Mouse (Mus musculus) retina, adult 2 months (tissue): ENCODE measurements at regions not wholly inside any gene's neighbourhood (a gene's known extent, or its start where the extent isn't known, plus 50 kb on each side); places are given as distances from the start of the nearest gene placed in this dataset.

Experiments used
- DNase-seq: peaks from one replicate; pipeline ENCODE4 v3.0.0-alpha.2; 2012; ENCODE audit warnings: low read depth, low spot score

DNA sequence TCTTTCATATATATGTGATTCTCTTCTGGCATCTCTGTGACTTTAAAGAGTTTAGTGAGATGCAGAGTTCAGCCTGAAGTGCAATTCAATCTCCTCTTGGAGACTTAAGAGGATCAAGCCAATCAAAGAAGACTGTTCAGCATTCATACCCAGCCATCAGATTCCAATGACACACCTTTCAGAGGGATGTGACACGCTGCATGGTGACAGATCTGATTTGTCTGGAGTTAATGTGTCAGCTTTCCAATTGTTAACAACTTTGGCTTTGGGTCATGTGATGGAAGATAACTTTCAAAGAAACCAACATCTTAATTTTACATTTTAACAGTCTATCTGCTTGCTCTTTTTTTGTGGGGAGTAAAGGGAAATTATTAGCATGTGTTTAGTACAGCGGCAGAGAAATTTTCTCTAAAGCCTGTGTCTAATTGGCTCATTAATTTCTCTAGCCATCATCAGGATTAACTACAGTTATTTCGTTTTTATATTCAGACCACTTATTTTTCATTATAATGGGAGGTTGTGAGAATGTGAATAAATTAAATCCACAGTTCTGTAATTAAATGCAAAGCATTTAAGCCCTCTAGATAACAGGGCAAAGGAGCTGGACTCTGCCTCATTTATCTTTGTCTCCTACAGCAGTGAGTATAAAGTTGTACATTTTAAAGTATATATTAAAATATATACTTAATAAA is 108.2 kb upstream of the Adamts5 start:
- DNase-seq: no peak

DNA sequence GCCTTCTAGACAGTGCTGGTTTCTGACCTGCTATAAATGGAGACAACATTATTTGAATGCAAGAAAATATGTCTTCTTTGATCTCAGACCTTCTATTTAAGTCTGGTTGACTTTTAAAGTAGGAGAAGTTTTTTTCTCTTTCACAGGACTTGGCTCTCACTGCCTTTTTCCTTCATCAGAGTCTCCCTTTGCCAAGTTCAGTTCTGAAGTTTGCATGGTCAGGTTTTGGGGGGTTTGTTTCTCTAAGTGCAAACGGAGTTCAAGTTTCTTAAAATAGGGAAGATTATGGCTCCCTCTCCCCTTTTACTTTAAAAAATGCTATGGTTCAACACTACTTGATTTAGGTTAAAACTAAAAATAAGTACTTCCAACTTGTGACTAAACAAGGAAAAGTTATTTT is 106.2 kb upstream of the Adamts5 start:
- no peak for DNase-seq

DNA sequence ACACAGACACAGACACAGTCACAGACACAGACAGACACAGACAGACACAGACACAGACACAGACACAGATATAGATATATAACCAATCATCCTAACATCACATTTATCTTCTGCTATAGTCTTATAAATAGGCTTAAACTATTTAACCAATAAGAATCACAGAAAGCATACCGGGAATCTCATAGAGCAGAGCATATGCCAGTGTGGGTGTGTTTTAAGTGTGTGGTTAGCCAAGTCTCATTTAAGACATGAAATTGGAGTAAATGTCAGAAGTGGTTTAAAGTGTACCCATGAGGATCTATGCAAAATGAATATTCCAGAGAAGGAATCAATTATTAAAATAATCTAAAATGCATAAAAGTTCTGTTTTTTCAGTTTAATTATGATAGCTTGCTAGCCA is 99.2 kb upstream of the Adamts5 start:
- DNase-seq: no peak

DNA sequence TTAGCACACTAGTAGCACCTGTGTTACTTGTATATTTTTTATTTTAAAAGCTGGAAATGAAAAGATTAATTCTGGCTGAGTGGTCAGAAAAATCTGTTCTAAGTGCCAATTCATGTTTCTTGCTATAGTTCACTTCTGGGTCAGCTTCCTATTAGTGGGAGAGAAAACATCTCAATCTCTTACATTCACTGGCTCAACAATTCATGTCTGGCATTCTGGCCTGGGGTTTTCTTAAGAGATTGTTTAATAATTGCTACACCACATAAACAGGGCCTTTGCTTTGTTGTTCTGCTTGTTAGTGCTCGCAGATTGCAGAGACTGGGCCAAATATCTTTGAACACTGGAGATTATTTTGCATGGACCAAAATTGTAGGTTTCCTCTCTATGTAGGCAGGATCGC is 84.2 kb upstream of the Adamts5 start:
- no peak for DNase-seq

DNA sequence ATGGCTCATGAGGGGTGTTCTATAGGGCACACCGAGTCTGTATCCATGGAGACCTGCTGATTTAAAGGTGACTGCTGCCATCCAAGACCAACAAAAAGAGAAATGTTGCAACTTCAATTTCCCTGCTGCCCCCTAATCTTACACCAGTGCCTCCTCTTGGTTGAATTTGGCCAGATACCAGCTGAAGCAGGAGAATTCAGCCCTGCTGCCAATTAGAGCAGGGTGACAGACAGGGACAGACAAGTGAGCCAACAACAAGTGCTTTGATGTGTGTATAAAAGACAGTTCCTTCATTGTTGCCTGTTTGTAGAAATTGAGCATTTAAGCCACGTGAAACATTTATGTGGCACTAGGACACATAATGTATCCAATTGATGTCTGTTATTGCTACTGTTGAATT is 75.5 kb upstream of the Adamts5 start:
- no peak for DNase-seq

DNA sequence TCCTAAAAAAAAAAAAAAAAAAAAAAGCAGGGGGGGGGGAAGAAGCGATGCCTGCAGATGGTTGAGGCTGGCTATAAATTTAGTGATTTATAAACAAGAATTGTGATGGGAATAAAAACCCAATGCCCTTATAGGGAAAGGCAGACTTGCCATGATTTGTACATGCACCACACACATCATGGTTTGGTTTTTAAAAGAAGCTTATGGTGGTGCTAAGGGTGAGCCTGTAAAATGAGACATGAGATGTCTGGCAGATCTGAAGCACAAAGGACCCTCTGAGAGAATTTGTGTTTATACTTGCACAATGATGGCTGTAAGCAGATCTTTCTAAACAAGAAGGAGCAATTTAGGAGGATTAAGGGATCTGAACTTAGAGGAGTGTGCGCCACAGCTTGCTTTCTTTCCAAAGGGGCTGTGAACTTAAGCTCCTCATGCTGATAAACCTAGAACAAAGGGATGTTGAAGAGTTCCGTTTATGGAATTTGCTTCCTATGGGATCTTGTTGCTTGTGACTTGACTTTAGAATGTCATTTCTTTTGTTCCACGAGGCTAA is 65.3 kb upstream of the Adamts5 start:
- DNase-seq: no peak

DNA sequence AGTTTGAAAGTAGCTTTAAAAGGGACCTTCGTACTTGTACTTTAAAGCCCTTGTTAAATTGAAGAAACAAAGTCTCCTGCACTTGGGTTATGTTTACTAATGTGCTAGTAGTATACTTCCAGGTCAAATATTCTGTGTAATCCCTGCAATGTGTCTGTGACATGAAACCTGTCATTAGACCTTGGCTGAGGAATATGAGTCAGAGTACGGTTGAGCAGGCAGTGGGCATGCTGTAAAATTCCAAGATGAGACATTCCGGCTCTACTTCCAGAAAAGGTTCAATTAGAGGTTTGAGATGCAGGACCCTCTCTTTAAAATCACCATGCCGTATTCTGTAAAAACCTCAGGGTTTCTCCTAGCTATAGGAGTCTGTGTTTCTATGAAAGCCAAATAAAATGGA is 64.6 kb upstream of the Adamts5 start:
- DNase-seq: no peak

DNA sequence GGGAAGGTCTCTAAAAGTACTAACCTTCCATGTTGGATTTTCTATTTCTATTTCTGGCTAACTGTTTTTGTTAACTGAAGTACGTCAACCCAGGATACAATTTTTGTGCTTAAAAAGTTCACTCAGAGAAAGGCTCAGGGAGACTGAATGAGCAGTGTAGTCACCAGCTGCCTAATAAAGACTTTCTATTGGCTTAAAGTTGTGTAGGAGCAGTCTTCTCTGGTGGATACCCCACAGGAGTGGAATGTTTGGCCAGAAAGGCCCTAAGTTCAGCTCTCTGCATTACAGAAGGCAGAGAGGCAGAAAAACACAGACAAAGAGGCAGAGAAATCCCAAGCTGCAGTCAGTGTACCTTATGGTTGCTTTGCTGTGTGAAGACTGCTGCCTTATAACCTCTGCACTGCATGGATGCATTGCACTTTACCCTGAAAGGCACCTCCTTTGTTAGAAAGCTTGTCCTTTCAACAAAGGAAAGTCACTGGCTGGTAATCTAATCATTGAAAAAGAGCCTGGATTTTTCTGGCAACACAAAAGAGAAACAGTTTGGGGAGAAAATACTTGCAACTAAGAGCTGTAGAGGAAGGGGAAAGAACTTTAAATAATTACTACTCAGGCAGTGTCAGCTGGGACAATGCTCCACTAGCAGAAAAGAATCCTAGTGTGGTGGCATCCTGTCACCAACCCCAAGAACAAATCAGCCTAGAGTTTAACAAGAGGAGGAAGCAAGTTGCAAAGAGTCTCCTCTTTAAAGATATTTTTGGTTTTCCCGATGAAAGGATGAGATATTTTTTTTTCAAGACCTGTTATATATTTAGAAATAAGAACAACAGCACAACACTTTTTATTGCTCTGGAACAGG is 63.0 kb upstream of the Adamts5 start:
- no peak for DNase-seq

DNA sequence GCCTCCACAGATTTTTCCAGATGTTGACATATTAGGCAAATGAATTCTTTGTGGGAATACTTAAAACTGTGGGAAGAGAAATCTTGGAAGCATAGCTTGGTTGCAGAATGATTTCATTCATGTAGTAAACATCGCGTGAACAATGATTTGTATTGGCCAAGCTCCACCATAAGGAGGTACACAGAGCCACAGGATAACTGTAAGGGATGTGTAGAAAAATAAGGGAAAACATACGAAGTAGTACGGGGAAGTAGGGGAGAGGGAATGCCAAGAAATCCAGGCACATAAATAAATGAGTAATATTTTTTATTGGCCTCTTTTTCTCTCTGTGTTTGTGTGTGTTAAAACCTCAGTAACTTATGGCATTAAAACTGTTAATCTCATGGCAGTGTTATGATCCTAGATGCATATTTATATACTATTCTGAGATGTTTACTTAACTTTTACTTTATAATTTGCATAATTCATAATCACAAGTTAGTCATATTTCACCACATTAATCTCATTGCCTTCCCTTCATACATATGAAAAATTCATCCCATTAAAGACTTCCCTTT is 54.5 kb upstream of the Adamts5 start:
- no peak for DNase-seq

DNA sequence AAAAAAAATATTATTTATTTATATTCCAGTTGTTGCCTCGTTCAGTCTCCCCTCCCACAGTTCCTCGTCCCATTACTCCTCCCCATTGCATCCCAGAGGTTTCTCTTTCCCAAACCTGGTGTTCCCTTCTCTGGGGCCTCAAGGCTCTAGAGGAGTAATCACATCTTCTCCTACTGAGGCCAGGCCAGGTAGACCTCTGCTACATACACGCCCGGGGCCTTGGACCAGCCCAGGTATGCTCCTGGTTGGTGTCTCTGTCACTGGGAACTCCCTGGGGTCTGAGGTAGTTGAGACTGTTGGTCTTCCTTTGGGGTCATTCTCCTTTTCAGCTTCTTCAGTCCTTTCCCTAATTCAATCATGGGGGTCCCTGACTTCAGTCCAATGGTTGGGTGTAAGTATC is 50.0 kb upstream of the Adamts5 start:
- no peak for DNase-seq
